Comparison of ENCODE assay signal across 13 mouse cellular contexts in genomic region chr4:132801176-132802077, GRCm38 (mm10). TPM values are rescaled to one million over a fixed set of nuclear protein-coding genes. Genes with fewer than 3 reads are reported as not detected.
A peak's percentile ranks its signal among the peaks of the same experiment; 100 is the strongest.
DNase-seq lines count a peak whose midpoint lies in the region; ATAC-seq and TF ChIP-seq lines count a peak whose summit lies in the region.
"Had no signal": no experiment of that assay in that cellular context is flagged by ENCODE, and none has a peak within 500 bp of the region (broad histone marks: within the 10 kb centered on the region; RNA-seq: fewer than 3 reads in every experiment).

No protein-coding gene starts in this region.

- no peaks in the 10 kb centered on the region for H3K9me3 ChIP-seq in kidney, postnatal 0 days (replicated peaks; ENCODE audit: low read length)
- H3K9me3 ChIP-seq in E14TG2a.4 (ENCODE audit: low read length) = no peaks in the 10 kb centered on the region
- no peaks in the 10 kb centered on the region for H3K9me3 ChIP-seq in forebrain, embryonic 13.5 days (replicated peaks)
- H3K9me3 ChIP-seq: embryonic facial prominence, embryonic 13.5 days; G1E had no signal

- ATAC-seq in kidney, postnatal 0 days (replicated peaks; ENCODE audit: low FRiP score, low read depth) = no peak
- ATAC-seq in common myeloid progenitor, adult 5-6 weeks (replicated peaks; ENCODE audit: low read depth, poor library complexity, severe bottlenecking) = peak; percentile 24; the same call in 1 of the 2 replicates
- peak; percentile 47 for ATAC-seq in megakaryocyte progenitor cell, adult 5-6 weeks (replicated peaks; ENCODE audit: poor library complexity)
- ATAC-seq in forebrain, embryonic 13.5 days = no peak

- 0 out of 2 replicates have a peak overlapping the region, but pooled peaks have one; percentile 54 for H3K27ac ChIP-seq in kidney, postnatal 0 days
- no peak overlapping the region for H3K27ac ChIP-seq in kidney, adult 2 months (ENCODE audit: insufficient read depth, low read depth, low read length)
- H3K27ac ChIP-seq in forebrain, embryonic 13.5 days = no peak overlapping the region
- H3K27ac ChIP-seq: embryonic facial prominence, embryonic 13.5 days had no signal

- no peak overlapping the region for H3K4me2 ChIP-seq in kidney, postnatal 0 days (ENCODE audit: low read length)
- H3K4me2 ChIP-seq in forebrain, embryonic 13.5 days = no peak overlapping the region
- H3K4me2 ChIP-seq: embryonic facial prominence, embryonic 13.5 days had no signal

- no peak for DNase-seq in kidney, postnatal 0 days (ENCODE audit: low spot score)
- DNase-seq in kidney, adult 2 months = no peak
- no peak for DNase-seq in urinary bladder, postnatal 4 days (ENCODE audit: low spot score in 2 of 2)
- DNase-seq in cerebellum, adult 8-10 months = no peak
- DNase-seq: cerebellum, adult 2 months; kidney, adult 8-10 months; layer of hippocampus, postnatal 36 days had no signal

- no peaks in the 10 kb centered on the region for H3K27me3 ChIP-seq in kidney, postnatal 0 days (ENCODE audit: insufficient read depth, low read length)
- no peaks in the 10 kb centered on the region for H3K27me3 ChIP-seq in kidney, adult 2 months (replicated peaks; ENCODE audit: control insufficient read depth, insufficient read depth, low read length)
- peaks cover 11% of the 10 kb centered on the region for H3K27me3 ChIP-seq in E14TG2a.4 (ENCODE audit: insufficient read depth, low read length)
- H3K27me3 ChIP-seq in forebrain, embryonic 13.5 days = peaks cover 6% of the 10 kb centered on the region; the same call in 1 of the 2 replicates

- no peak for TF ChIP-seq POLR2A in kidney, adult 2 months (IDR thresholded peaks at IDR 0.05; ENCODE audit: low read depth, low read length)

- no peak overlapping the region for H3K4me3 ChIP-seq in kidney, postnatal 0 days (replicated peaks; ENCODE audit: low read depth, low read length)
- no peak overlapping the region for H3K4me3 ChIP-seq in kidney, adult 2 months (ENCODE audit: insufficient read depth, low read depth, low read length)
- H3K4me3 ChIP-seq in E14TG2a.4 (replicated peaks; ENCODE audit: low read length) = peak overlapping the region; percentile 71
- H3K4me3 ChIP-seq in forebrain, embryonic 13.5 days = no peak overlapping the region
- H3K4me3 ChIP-seq: embryonic facial prominence, embryonic 13.5 days had no signal

- no peaks in the 10 kb centered on the region for H3K36me3 ChIP-seq in kidney, postnatal 0 days (ENCODE audit: insufficient read depth, low read length)
- no peaks in the 10 kb centered on the region for H3K36me3 ChIP-seq in kidney, adult 2 months (ENCODE audit: control insufficient read depth, insufficient read depth, low read length)
- H3K36me3 ChIP-seq in E14TG2a.4 (ENCODE audit: insufficient read depth, low read length) = no peaks in the 10 kb centered on the region
- no peaks in the 10 kb centered on the region for H3K36me3 ChIP-seq in forebrain, embryonic 13.5 days (ENCODE audit: poor library complexity, severe bottlenecking)
- H3K36me3 ChIP-seq: embryonic facial prominence, embryonic 13.5 days; G1E had no signal

- H3K9ac ChIP-seq in kidney, postnatal 0 days (ENCODE audit: low read depth, low read length) = no peak overlapping the region
- no peak overlapping the region for H3K9ac ChIP-seq in forebrain, embryonic 13.5 days
- H3K9ac ChIP-seq: embryonic facial prominence, embryonic 13.5 days had no signal

- TF ChIP-seq CTCF in kidney, postnatal 0 days (IDR thresholded peaks at IDR 0.05; ENCODE audit: low read depth) = no peak
- no peak for TF ChIP-seq CTCF in kidney, adult 2 months (conservative IDR thresholded peaks at IDR 0.05; ENCODE audit: insufficient read depth, insufficient read length, low read depth, low read length)
- TF ChIP-seq CTCF in E14TG2a.4 (conservative IDR thresholded peaks at IDR 0.05; ENCODE audit: low read length) = no peak

- no peaks in the 10 kb centered on the region for H3K4me1 ChIP-seq in kidney, postnatal 0 days (replicated peaks; ENCODE audit: insufficient read depth, low read length)
- no peaks in the 10 kb centered on the region for H3K4me1 ChIP-seq in kidney, adult 2 months (ENCODE audit: control insufficient read depth, insufficient read depth, low read length)
- peaks cover 49% of the 10 kb centered on the region for H3K4me1 ChIP-seq in E14TG2a.4 (replicated peaks; ENCODE audit: low read depth, low read length)
- no peaks in the 10 kb centered on the region for H3K4me1 ChIP-seq in forebrain, embryonic 13.5 days
- H3K4me1 ChIP-seq: embryonic facial prominence, embryonic 13.5 days had no signal

- 89% methylated on average over 18 of the region's 18 CpGs for WGBS in kidney, postnatal 0 days
- 90% methylated on average over 18 of the region's 18 CpGs for WGBS in kidney, adult 2 months
- WGBS in forebrain, embryonic 13.5 days = 87% methylated on average over 18 of the region's 18 CpGs

RNA-seq across cellular contexts. Expression of gene Themis2, which starts 5.2 kb away (rescaled TPM):
- 1.0 TPM in 2 replicates for polyA plus RNA-seq in kidney, postnatal 0 days (2015; fragmentation: Nextera tagmentation; extraction: Ambion mirVana)
- polyA plus RNA-seq in kidney, adult 2 months (2012; rRNA removed) = 2.8 and 3.6 TPM in 2 replicates
- 9.9 and 12.0 TPM in 2 replicates for total RNA-seq in common myeloid progenitor, adult 5-6 weeks (2017)
- total RNA-seq in megakaryocyte progenitor cell, adult 5-6 weeks (2015) = 27.5 and 35.0 TPM in 2 replicates
- 18.9 and 23.6 TPM in 2 replicates for total RNA-seq in megakaryocyte progenitor cell, adult 5-6 weeks (2017)
- polyA plus RNA-seq in forebrain, embryonic 13.5 days (2015; fragmentation: Nextera tagmentation; extraction: Ambion mirVana) = 0.20 and 0.26 TPM in 2 replicates

RNA-seq across cellular contexts. Expression of gene Rpa2, which starts 33.3 kb away (rescaled TPM):
- 60.0 and 65.7 TPM in 2 replicates for polyA plus RNA-seq in kidney, postnatal 0 days (2015; fragmentation: Nextera tagmentation; extraction: Ambion mirVana)
- 10.7 and 11.9 TPM in 2 replicates for polyA plus RNA-seq in kidney, adult 2 months (2012; rRNA removed)
- 52.9 and 63.8 TPM in 2 replicates for total RNA-seq in common myeloid progenitor, adult 5-6 weeks (2017)
- 62.3 and 65.5 TPM in 2 replicates for total RNA-seq in megakaryocyte progenitor cell, adult 5-6 weeks (2015)
- total RNA-seq in megakaryocyte progenitor cell, adult 5-6 weeks (2017) = 56.2 and 68.4 TPM in 2 replicates
- polyA plus RNA-seq in forebrain, embryonic 13.5 days (2015; fragmentation: Nextera tagmentation; extraction: Ambion mirVana) = 114 and 123 TPM in 2 replicates

RNA-seq across cellular contexts. Expression of gene Ppp1r8, which starts 41.5 kb away (rescaled TPM):
- polyA plus RNA-seq in kidney, postnatal 0 days (2015; fragmentation: Nextera tagmentation; extraction: Ambion mirVana) = 37.5 and 37.8 TPM in 2 replicates
- 25.2 TPM in 2 replicates for polyA plus RNA-seq in kidney, adult 2 months (2012; rRNA removed)
- 61.5 and 77.1 TPM in 2 replicates for total RNA-seq in common myeloid progenitor, adult 5-6 weeks (2017)
- 36.1 and 42.9 TPM in 2 replicates for total RNA-seq in megakaryocyte progenitor cell, adult 5-6 weeks (2015)
- 62.9 and 71.0 TPM in 2 replicates for total RNA-seq in megakaryocyte progenitor cell, adult 5-6 weeks (2017)
- polyA plus RNA-seq in forebrain, embryonic 13.5 days (2015; fragmentation: Nextera tagmentation; extraction: Ambion mirVana) = 62.5 and 70.5 TPM in 2 replicates

RNA-seq across cellular contexts. Expression of gene Smpdl3b, which starts 44.4 kb away (rescaled TPM):
- 9.0 and 9.5 TPM in 2 replicates for polyA plus RNA-seq in kidney, postnatal 0 days (2015; fragmentation: Nextera tagmentation; extraction: Ambion mirVana)
- polyA plus RNA-seq in kidney, adult 2 months (2012; rRNA removed) = 2.0 and 2.2 TPM in 2 replicates
- total RNA-seq in common myeloid progenitor, adult 5-6 weeks (2017) = 0.50 TPM in 1 of 2 replicates, not detected in the other
- total RNA-seq in megakaryocyte progenitor cell, adult 5-6 weeks (2015) = 0.07 TPM in 1 of 2 replicates, not detected in the other
- total RNA-seq in megakaryocyte progenitor cell, adult 5-6 weeks (2017) = 0.33 TPM in 1 of 2 replicates, not detected in the other
- 1.7 and 2.7 TPM in 2 replicates for polyA plus RNA-seq in forebrain, embryonic 13.5 days (2015; fragmentation: Nextera tagmentation; extraction: Ambion mirVana)

Comparison
In these comparisons a context has a peak if more than half of its experiments do, and no peak if none do; other contexts are left out.
1. ATAC-seq: peak in common myeloid progenitor, adult 5-6 weeks (single experiment) and megakaryocyte progenitor cell, adult 5-6 weeks (single experiment); none in kidney, postnatal 0 days (single experiment) and forebrain, embryonic 13.5 days (single experiment).